Mouse (Mus musculus): ENCODE measurements around the gene Cox4i1. TPM values are rescaled to one million over a fixed set of nuclear protein-coding genes. Genes with fewer than 3 reads are reported as not detected.
A peak's percentile ranks its signal among the peaks of the same experiment; 100 is the strongest.
"Not testable (repeated sequence)": the region's sequence is repeated elsewhere in the genome, so short reads cannot be mapped to it uniquely, and the experiment has no call there.

Gene Cox4i1
- polyA plus RNA-seq, 1 experiment from 2014 or later: 1,278 TPM

- no peak overlapping the region for H3K9ac ChIP-seq (replicated peaks; ENCODE audit: low read length)
- WGBS: 63% methylated on average over 8 of the region's 8 CpGs
- no peaks in the 10 kb centered on the region for H3K4me1 ChIP-seq (ENCODE audit: insufficient read depth, low read length)
- H3K9me3 ChIP-seq (ENCODE audit: low read length): no peaks in the 10 kb centered on the region
- no peaks in the 10 kb centered on the region for H3K27me3 ChIP-seq (ENCODE audit: insufficient read depth, low read length)
- no peak overlapping the region for H3K4me3 ChIP-seq (ENCODE audit: low read length)
- H3K27ac ChIP-seq (ENCODE audit: low read length): no peak overlapping the region
- no peak for ATAC-seq (ENCODE audit: low FRiP score, low TSS enrichment)
- H3K4me2 ChIP-seq (replicated peaks; ENCODE audit: low read depth, low read length): no peak overlapping the region
- peaks cover 35% of the 10 kb centered on the region for H3K36me3 ChIP-seq (ENCODE audit: insufficient read depth, low read length)
These were observed 7.7 kb downstream of the Cox4i1 start for GRCm38 (mm10) chr8:120675718-120676117.

DNA sequence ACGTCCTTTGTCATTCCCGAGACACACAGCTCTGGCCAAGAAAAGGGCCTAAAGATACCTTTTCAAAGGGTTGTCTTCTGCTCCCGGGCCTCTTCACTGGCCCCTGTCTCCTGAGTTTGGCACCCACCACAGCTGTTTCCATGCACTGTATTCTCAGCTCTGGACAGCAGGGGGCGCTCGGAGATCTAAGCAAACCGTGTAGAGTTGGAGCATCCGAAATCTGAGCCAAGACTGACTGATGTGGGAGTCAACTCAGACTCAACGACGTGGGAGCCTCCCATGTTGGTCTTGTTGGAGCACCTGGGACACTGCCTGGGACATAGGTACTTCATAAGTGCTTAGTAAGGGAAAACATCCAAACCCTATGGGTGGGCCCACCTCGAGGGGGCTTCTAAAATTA, 10.4 kb downstream of the Cox4i1 start:
- H3K4me1 ChIP-seq (ENCODE audit: insufficient read depth, low read length): no peaks in the 10 kb centered on the region
- peaks cover 9% of the 10 kb centered on the region for H3K36me3 ChIP-seq (ENCODE audit: insufficient read depth, low read length)
- no peak overlapping the region for H3K4me3 ChIP-seq (ENCODE audit: low read length)
- H3K27me3 ChIP-seq (ENCODE audit: insufficient read depth, low read length): no peaks in the 10 kb centered on the region
- H3K4me2 ChIP-seq (replicated peaks; ENCODE audit: low read depth, low read length): no peak overlapping the region
- no peaks in the 10 kb centered on the region for H3K9me3 ChIP-seq (ENCODE audit: low read length)
- 11% methylated on average over 10 of the region's 10 CpGs for WGBS
- H3K27ac ChIP-seq (ENCODE audit: low read length): no peak overlapping the region
- peak; percentile 56 for ATAC-seq (ENCODE audit: low FRiP score, low TSS enrichment)
- no peak overlapping the region for H3K9ac ChIP-seq (replicated peaks; ENCODE audit: low read length)

- no peak overlapping the region for H3K4me3 ChIP-seq (ENCODE audit: low read length)
- H3K9me3 ChIP-seq (ENCODE audit: low read length): no peaks in the 10 kb centered on the region
- WGBS: 43% methylated on average over 11 of the region's 11 CpGs
- H3K27me3 ChIP-seq (ENCODE audit: insufficient read depth, low read length): no peaks in the 10 kb centered on the region
- no peaks in the 10 kb centered on the region for H3K36me3 ChIP-seq (ENCODE audit: insufficient read depth, low read length)
- no peak overlapping the region for H3K9ac ChIP-seq (replicated peaks; ENCODE audit: low read length)
- H3K4me2 ChIP-seq (replicated peaks; ENCODE audit: low read depth, low read length): no peak overlapping the region
- no peaks in the 10 kb centered on the region for H3K4me1 ChIP-seq (ENCODE audit: insufficient read depth, low read length)
- no peak overlapping the region for H3K27ac ChIP-seq (ENCODE audit: low read length)
- ATAC-seq (ENCODE audit: low FRiP score, low TSS enrichment): no peak
These were observed 11.8 kb downstream of the Cox4i1 start for GRCm38 (mm10) chr8:120679629-120680387.

DNA sequence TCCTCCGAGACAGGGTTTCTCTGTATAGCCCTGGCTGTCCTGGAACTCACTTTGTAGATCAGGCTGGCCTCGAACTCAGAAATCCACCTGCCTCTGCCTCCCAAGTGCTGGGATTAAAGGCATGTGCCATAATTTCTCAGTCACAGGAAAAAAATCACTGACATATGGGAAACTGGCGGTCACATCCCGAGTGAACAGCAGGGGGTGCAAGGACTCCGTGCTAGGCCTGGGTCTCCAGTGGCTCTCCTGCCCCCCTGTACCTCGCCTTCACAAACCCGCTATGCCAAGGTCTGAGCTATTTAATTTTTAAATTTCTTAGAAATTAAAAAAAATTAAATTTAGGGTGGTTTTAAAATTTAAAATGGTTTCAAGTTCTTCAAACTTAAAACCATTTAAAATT, 12.4 kb downstream of the Cox4i1 start:
- H3K27me3 ChIP-seq (ENCODE audit: insufficient read depth, low read length); H3K9me3 ChIP-seq (ENCODE audit: low read length); H3K9ac ChIP-seq (replicated peaks; ENCODE audit: low read length); H3K4me3 ChIP-seq (ENCODE audit: low read length); H3K27ac ChIP-seq (ENCODE audit: low read length); H3K36me3 ChIP-seq (ENCODE audit: insufficient read depth, low read length); ATAC-seq (ENCODE audit: low FRiP score, low TSS enrichment); H3K4me2 ChIP-seq (replicated peaks; ENCODE audit: low read depth, low read length); H3K4me1 ChIP-seq (ENCODE audit: insufficient read depth, low read length): not testable (repeated sequence)
- WGBS: 50% methylated on average over 7 of the region's 7 CpGs

DNA sequence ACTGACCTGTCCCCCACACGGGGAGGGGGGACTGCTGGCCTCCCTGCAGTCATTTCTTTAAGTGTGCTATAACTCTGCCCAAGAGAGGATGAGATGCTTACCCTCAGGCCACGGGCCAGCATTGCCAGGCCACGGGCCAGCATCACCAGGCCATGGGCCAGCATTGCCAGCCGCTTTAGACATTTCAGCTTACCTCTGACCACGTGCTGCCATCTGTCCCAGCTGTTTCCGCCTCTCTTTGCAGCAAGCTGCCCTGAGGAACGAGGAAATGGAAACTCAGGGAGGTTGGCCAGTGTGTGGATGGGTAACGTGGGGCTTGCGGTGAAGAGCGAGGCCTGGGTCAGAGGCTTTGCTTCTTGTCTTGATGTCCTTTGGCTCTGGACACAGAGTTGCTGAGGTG, 13.1 kb downstream of the Cox4i1 start:
- Histone ChIP-seq H3K27me3 (ENCODE audit: insufficient read depth, low read length) (no peaks in the 10 kb centered on the region), H3K9ac (replicated peaks; ENCODE audit: low read length) (no peak overlapping the region), H3K4me2 (replicated peaks; ENCODE audit: low read depth, low read length) (no peak overlapping the region), H3K9me3 (ENCODE audit: low read length) (no peaks in the 10 kb centered on the region), H3K27ac (ENCODE audit: low read length) (no peak overlapping the region), H3K4me3 (ENCODE audit: low read length) (no peak overlapping the region), H3K4me1 (ENCODE audit: insufficient read depth, low read length) (peaks cover 2% of the 10 kb centered on the region; the same call in 1 of the 2 replicates), H3K36me3 (ENCODE audit: insufficient read depth, low read length) (no peaks in the 10 kb centered on the region)
- no peak for ATAC-seq (ENCODE audit: low FRiP score, low TSS enrichment)
- 71% methylated on average over 10 of the region's 10 CpGs for WGBS

- Histone ChIP-seq H3K27me3 (ENCODE audit: insufficient read depth, low read length) (no peaks in the 10 kb centered on the region), H3K4me2 (replicated peaks; ENCODE audit: low read depth, low read length) (no peak overlapping the region), H3K9ac (replicated peaks; ENCODE audit: low read length) (no peak overlapping the region), H3K27ac (ENCODE audit: low read length) (no peak overlapping the region), H3K36me3 (ENCODE audit: insufficient read depth, low read length) (no peaks in the 10 kb centered on the region), H3K4me3 (ENCODE audit: low read length) (no peak overlapping the region), H3K9me3 (ENCODE audit: low read length) (no peaks in the 10 kb centered on the region), H3K4me1 (ENCODE audit: insufficient read depth, low read length) (peaks cover 2% of the 10 kb centered on the region; the same call in 1 of the 2 replicates)
- WGBS: 16% methylated on average over 10 of the region's 10 CpGs
- no peak for ATAC-seq (ENCODE audit: low FRiP score, low TSS enrichment)
These were observed 15.6 kb downstream of the Cox4i1 start for GRCm38 (mm10) chr8:120683602-120684001.

DNA sequence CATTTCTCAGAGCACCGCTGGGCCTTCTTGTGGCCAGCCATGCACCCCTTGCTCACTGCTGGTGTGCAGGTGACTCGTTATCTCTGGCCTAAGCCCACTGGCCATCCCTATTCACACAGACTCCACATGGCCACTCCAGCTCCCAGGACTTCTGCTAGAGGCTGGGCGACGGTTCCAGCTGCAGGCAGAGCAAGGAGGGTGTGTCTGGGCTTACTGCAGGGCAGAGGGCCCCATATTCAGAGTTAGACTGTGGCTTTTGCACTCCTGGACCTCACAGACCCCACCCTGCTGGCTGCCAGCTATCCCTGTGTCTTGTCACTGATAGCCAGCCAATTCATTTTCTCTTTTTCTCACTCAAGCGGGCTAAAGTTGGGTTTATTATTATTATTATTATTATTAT, 16.1 kb downstream of the Cox4i1 start:
- H3K9me3 ChIP-seq (ENCODE audit: low read length): no peaks in the 10 kb centered on the region
- no peaks in the 10 kb centered on the region for H3K36me3 ChIP-seq (ENCODE audit: insufficient read depth, low read length)
- no peak overlapping the region for H3K4me3 ChIP-seq (ENCODE audit: low read length)
- no peak overlapping the region for H3K4me2 ChIP-seq (replicated peaks; ENCODE audit: low read depth, low read length)
- no peak overlapping the region for H3K27ac ChIP-seq (ENCODE audit: low read length)
- peaks cover 2% of the 10 kb centered on the region; the same call in 1 of the 2 replicates for H3K4me1 ChIP-seq (ENCODE audit: insufficient read depth, low read length)
- H3K27me3 ChIP-seq (ENCODE audit: insufficient read depth, low read length): no peaks in the 10 kb centered on the region
- WGBS: 70% methylated on average over 5 of the region's 5 CpGs
- ATAC-seq (ENCODE audit: low FRiP score, low TSS enrichment): no peak
- H3K9ac ChIP-seq (replicated peaks; ENCODE audit: low read length): no peak overlapping the region

DNA sequence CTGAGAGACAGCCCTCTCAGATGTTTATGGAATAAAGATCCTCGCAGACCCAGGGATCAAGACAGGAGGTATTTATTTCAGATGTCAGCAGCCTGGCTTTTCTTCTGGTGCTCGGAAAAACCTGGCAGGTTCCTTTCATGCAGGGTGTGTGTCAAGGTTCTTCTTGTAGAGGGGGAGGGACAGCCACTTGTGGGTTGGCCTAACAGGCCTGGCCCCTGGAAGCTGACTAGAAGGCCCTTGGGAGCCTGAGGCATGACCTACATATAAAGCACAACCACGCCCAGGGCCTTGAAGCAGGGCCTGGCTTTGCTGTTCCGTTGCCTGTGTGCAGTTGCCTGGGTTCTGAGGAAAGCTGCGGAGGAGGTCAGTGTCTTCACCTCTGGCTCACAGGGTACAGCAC, 17.1 kb downstream of the Cox4i1 start:
- Histone ChIP-seq H3K9ac (replicated peaks; ENCODE audit: low read length) (no peak overlapping the region), H3K27me3 (ENCODE audit: insufficient read depth, low read length) (no peaks in the 10 kb centered on the region), H3K36me3 (ENCODE audit: insufficient read depth, low read length) (no peaks in the 10 kb centered on the region), H3K27ac (ENCODE audit: low read length) (no peak overlapping the region), H3K4me1 (ENCODE audit: insufficient read depth, low read length) (peaks cover 2% of the 10 kb centered on the region; the same call in 1 of the 2 replicates), H3K4me3 (ENCODE audit: low read length) (no peak overlapping the region), H3K4me2 (replicated peaks; ENCODE audit: low read depth, low read length) (no peak overlapping the region), H3K9me3 (ENCODE audit: low read length) (no peaks in the 10 kb centered on the region)
- WGBS: 64% methylated on average over 5 of the region's 5 CpGs
- no peak for ATAC-seq (ENCODE audit: low FRiP score, low TSS enrichment)

GRCm38 (mm10) chr8:120685591-120685990, 17.6 kb downstream of the Cox4i1 start:
- H3K36me3 ChIP-seq (ENCODE audit: insufficient read depth, low read length): no peaks in the 10 kb centered on the region
- H3K27ac ChIP-seq (ENCODE audit: low read length): no peak overlapping the region
- H3K4me3 ChIP-seq (ENCODE audit: low read length): no peak overlapping the region
- 81% methylated on average over 8 of the region's 8 CpGs for WGBS
- no peak overlapping the region for H3K4me2 ChIP-seq (replicated peaks; ENCODE audit: low read depth, low read length)
- H3K4me1 ChIP-seq (ENCODE audit: insufficient read depth, low read length): peaks cover 2% of the 10 kb centered on the region; the same call in 1 of the 2 replicates
- ATAC-seq (ENCODE audit: low FRiP score, low TSS enrichment): no peak
- no peak overlapping the region for H3K9ac ChIP-seq (replicated peaks; ENCODE audit: low read length)
- no peaks in the 10 kb centered on the region for H3K9me3 ChIP-seq (ENCODE audit: low read length)
- no peaks in the 10 kb centered on the region for H3K27me3 ChIP-seq (ENCODE audit: insufficient read depth, low read length)

DNA sequence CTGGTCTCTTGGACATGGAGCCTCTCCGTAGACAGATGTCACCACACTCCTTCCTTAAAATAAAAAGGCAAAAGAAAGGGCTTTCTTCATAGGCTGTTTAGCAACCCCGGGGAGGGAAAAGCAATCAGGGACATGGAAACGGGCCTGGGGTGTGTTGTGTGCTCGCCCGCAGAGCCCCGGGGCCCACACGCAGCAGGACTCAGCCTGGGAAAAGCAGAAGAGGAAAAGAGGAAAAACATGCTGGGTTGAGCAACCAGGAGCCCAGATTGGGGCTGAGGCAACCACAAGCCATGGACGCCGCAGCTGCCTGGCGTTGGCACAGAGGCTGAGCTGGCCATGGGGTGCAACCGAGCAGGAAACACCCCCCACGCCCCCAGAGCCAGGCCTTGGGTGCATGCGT, 18.0 kb downstream of the Cox4i1 start:
- no peak overlapping the region for H3K27ac ChIP-seq (ENCODE audit: low read length)

More for the DNA sequence above, 18.0 kb downstream of the Cox4i1 start:
- Histone ChIP-seq H3K9ac (replicated peaks; ENCODE audit: low read length) (no peak overlapping the region), H3K9me3 (ENCODE audit: low read length) (no peaks in the 10 kb centered on the region), H3K4me2 (replicated peaks; ENCODE audit: low read depth, low read length) (no peak overlapping the region), H3K4me3 (ENCODE audit: low read length) (no peak overlapping the region), H3K27me3 (ENCODE audit: insufficient read depth, low read length) (no peaks in the 10 kb centered on the region), H3K36me3 (ENCODE audit: insufficient read depth, low read length) (no peaks in the 10 kb centered on the region), H3K4me1 (ENCODE audit: insufficient read depth, low read length) (peaks cover 2% of the 10 kb centered on the region; the same call in 1 of the 2 replicates)
- WGBS: 91% methylated on average over 13 of the region's 13 CpGs
- ATAC-seq (ENCODE audit: low FRiP score, low TSS enrichment): no peak

Data from kidney, embryonic 16.5 days (tissue).